Mouse (Mus musculus) frontal cortex, postnatal 36 days (tissue): ENCODE measurements at regions not wholly inside any gene's neighbourhood (a gene's known extent, or its start where the extent isn't known, plus 50 kb on each side); places are given as distances from the start of the nearest gene placed in this dataset.
A peak's percentile ranks its signal among the peaks of the same experiment; 100 is the strongest.

ENCODE experiments used
- DNase-seq, 2 experiments: peaks; one replicate each; pipeline ENCODE4 v3.0.0; 2022; ENCODE audit warnings: low spot score in 2 of 2

DNA sequence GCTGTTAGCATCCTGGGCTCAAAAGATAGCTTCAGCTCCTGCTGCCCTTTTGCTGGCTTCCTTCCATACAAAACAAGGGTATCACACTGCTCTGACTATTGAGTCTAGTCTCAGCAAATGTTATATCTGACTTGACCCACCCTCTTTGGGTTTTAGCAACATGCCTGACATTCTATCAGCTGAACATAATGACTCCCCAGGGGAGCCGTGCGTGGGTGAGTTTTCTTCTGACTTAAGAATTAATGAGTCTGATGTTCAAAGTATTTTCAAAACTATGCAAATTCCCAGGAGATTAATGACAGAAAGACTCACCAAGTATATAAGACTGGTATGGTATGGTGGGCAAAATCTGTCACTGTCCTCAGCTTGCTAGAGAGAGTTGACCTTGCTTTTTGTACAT lies 159.0 kb downstream of the Pmp22 start:
- DNase-seq = no peak

- no peak for DNase-seq
Observed at GRCm38 (mm10) chr11:63290618-63291017, 161.8 kb downstream of the Pmp22 start.

DNA sequence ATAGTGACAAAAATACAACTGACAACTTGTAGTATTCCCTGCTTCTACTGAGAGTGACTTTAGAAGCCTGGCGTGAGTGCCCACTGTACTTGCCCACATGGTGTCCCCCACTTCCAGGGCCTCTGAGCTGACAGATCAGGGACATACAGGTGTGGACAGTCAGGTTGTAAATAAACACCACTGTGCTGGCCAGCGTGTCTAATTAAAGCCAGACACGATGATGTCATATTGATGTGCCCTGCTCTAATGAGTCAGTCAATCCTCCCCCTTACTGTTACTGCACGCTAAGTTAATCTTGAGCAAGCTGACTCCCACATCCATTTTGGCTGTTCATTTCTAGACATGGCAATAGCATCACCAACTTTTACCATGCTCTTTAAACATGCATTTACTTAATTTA lies 164.7 kb downstream of the Pmp22 start:
- DNase-seq = no peak

DNA sequence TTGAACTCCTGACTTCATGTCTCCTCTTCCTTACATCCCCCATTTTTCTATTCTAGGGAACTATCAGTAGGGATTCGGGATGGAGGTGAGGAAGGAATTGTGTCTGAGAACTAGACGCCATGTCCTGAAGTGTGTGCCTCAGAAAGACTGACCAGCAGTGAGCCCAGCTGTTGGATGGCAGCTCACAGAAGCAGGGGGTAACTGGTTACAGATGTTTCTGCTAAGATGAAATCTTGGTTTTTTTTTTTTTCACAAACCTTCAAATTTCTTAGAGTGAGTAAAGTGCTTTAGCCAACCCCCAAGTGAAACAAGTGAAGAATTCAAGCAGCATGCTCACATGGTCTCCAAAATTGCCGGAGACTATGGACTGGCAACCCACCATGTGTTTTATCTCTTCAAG lies 165.7 kb downstream of the Pmp22 start:
- no peak for DNase-seq

DNA sequence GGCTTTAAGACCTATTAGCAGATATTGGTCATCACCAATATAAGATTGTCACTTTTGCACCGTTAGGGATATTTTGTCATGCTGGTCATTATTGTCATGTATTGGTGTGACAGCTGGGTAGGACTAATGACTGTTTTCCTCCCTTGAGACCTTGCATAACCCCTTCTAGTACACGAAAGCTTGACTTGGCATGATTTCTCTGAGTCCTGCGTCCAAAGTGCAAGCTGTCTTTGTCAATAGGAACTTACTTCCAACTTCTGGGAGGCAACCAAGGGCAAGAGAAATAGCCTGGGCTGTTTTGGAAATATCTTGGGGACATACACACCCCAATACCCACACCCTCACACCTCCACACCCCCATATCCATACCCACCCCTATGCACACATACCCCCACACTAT lies 167.7 kb downstream of the Pmp22 start:
- DNase-seq = no peak

GRCm38 (mm10) chr11:63299712-63300581 lies 171.2 kb downstream of the Pmp22 start:
- DNase-seq = no peak

DNA sequence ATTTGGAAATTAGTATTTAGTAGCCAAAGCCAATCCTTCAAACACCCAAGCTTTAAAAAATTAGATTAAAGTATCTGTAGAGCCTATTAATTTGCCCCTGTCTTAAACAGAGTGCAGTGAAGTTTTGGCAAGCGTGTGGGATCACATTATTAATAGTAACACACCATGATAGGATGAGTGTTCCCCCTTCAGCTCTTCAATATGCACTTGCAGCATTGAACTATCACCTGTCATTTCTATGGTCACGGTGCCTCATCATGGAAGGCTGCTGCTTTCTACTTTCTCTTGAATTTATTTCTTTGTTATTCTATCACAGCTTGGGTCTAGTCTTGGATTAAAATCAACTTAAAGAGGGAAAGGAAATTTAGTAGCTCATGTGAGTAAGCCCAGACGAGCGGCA lies 196.4 kb downstream of the Pmp22 start:
- no peak for DNase-seq

DNA sequence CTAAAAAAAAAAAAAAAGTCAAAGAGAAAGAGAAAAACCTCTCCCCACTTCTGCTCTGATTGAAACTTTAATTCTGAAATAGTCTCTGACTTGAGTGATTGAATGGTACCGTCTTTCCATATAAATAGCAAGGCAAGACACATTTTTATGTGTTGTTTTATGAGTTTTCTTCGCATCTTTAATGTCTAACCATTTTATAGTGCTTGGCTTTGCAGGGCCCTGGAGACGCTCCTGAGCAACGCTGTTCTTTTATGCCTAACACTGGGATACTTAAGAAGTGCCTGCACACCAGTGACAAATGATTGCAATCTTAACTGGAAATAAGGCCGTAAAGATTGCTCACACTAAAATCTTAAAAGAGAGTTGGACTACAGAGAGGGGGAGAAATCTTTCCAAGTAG lies 198.1 kb downstream of the Pmp22 start:
- DNase-seq = no peak

DNA sequence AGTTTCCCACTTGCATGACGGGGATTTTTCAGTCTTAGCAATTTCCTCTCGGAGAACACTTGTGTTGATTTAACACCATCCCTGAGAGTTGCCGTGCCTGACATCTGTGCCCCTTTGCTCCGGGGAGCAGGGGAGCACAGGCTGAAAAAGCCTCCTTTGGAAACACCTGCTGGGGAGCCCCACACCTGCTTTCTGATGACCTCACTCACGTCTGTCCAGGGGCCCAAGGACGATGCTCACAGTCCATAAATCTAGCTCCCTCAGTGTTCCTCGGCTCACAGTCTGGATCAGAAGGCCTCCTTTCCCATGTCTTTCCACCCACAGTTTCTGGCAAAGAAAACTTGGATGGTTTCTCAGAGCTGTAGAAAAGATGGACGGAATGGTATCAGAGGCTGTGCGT lies 208.7 kb downstream of the Pmp22 start:
- no peak for DNase-seq

DNA sequence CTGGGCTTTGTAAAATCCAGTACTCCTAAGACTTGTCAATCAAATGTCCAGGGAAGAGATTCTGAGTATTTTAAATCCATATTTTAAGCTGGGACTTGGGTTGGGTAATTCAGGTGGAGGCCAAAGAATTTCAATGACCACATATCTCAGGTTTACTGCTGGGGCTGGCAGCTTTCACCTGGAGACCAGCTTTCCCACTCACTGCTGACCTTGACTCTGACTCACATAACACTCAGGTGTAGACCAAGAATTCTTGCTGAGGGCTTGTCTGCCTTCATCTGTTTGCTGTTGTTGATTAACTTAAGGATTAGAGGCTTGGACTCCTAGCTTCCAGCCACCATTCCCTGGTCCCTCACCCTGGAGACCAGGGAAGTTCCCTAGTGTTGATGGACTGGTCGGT lies 209.5 kb downstream of the Pmp22 start:
- DNase-seq = no peak

DNA sequence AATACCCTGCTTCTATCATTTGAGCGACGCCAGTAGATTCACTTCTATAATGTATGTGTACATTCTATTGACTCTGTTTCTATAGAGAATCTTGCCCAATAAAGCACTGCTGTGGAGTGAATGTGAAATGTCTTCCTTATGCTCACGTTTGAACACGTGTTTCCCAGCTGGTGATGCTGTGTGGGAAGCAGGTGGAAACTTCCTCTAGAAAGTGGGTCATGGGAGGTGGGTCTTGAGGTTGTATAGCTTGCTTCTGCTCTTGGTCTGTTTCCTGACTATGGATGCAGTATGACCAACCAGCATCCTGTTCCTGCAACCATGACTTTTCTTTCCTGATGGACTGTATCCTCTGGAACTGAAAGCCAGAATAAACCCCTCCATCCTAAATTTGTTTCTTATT lies 216.9 kb downstream of the Pmp22 start:
- no peak for DNase-seq

DNA sequence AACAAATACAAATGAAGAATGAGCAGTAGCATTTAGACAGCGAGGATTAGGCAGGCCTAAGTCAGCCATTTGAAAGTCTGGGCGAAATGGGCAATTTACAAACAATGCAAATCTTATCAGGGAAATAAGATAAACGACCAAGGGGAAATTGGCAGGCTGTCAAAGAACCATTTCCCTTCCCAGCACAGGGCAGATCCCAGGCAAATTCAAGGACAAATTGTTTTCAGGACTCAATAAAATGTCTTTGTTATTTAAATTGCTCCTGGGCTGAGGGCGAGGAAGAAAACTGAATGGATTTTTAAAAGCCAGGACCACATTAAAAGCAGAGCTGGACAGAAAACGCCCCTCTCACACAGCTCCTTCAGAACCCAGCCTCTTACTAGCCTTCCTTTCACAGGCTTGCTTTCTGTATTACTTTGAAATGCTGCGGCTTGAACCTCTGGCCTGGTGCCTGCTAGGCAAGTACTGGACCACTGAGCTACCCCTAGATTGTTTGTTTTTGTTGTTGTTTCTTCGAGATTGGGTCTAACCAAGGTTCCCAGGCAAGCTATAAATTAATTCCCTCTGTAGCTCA lies 221.4 kb downstream of the Pmp22 start:
- no peak for DNase-seq

DNA sequence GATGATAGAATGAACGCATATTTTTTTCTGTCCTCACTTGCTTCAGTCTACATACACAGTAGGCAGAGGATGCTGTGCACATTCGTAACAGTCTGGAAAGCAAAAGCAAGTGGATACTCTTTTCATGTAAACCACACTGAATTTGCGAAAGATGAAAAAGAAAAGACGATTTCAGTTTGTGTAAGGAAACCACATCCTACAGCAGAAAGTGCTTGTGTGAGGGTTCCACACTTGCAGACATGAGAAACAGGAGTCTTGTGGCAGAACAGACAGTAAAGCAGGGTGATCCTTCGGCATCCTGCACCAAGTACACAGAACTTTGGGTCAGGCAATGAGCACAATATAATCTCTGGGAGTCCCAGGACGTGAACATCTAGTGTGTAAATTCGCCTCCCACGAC lies 223.2 kb downstream of the Pmp22 start:
- DNase-seq = no peak

- DNase-seq = no peak
Observed at GRCm38 (mm10) chr11:63352990-63353389, 224.2 kb downstream of the Pmp22 start.

GRCm38 (mm10) chr11:63353671-63354070 lies 224.9 kb downstream of the Pmp22 start:
- DNase-seq = no peak

DNA sequence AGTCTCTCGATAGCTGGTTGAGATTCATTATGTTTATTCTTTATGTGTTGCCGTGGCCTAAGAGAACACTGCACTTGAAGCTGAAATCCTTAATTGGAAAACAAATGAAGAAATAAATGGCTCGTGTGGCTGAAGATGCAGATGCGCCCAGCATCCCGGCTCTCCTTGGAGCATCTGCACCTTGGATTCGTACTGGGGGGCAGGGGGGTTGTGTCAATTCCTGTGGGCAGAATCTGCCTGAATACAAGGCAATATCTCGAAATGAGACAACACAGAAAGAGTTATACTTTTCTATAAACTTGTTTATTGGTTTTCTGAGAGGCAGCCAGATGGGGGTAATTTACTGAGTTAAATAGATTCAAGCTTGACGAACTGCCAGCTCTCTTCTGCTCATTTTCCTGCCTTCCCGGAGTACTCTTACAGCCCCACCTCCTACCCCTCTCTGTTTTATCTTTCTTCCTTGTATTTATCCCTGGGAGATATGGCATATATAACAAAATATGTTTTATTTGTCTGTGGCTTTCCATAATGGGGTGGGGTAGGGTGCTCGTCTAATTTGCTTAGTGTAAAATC lies 229.1 kb downstream of the Pmp22 start:
- no peak for DNase-seq

- DNase-seq = no peak
Observed at GRCm38 (mm10) chr11:63367756-63368265, 239.0 kb downstream of the Pmp22 start.

GRCm38 (mm10) chr11:63369475-63369874 lies 240.7 kb downstream of the Pmp22 start:
- DNase-seq = no peak

DNA sequence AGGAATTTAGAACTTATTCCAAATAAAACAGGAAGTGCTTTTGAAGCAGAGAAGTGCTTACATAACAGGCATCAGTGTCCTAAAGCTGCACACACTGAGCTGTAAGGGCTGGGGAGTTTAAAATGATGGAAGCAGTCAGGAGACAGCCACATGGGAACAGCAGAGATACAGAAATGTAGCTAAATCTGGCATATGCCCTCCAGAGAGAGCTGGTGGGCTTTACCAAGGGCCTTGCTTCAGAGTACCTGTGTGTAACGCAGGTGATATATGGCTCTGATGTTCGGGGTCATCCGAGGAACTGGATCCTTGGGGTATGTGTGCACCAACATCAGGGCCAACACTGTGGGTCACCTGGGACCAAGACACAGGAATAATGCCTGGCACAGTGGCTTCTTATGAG lies 247.5 kb downstream of the Pmp22 start:
- DNase-seq = no peak

GRCm38 (mm10) chr11:63376991-63377390 lies 248.2 kb downstream of the Pmp22 start:
- no peak for DNase-seq

GRCm38 (mm10) chr11:63388247-63388646 lies 259.5 kb downstream of the Pmp22 start:
- DNase-seq = no peak

- no peak for DNase-seq
Observed at GRCm38 (mm10) chr11:63391478-63391877, 262.7 kb downstream of the Pmp22 start.

GRCm38 (mm10) chr11:63392378-63392777 lies 263.6 kb downstream of the Pmp22 start:
- peak in 1 of 2 experiments; percentile 20 for DNase-seq
